Mouse (Mus musculus) layer of hippocampus, adult 8-10 months (tissue): ENCODE measurements around the gene Ubl7. TPM values are rescaled to one million over a fixed set of nuclear protein-coding genes. Genes with fewer than 3 reads are reported as not detected.

Source experiments
- DNase-seq, 2 experiments: peaks; one replicate each; pipeline ENCODE4 v3.0.0; 2022; ENCODE audit warnings: low spot score in 2 of 2
- total RNA-seq, 4 experiments: library from RNA; stranded (reverse); gene quantifications; 2 replicates each; pipeline ENCODE4 v1.2.4; 2022

The Ubl7 gene
- total RNA-seq, 4 experiments from 2014 or later = 94.6 to 102 (median 98.2) TPM

DNA sequence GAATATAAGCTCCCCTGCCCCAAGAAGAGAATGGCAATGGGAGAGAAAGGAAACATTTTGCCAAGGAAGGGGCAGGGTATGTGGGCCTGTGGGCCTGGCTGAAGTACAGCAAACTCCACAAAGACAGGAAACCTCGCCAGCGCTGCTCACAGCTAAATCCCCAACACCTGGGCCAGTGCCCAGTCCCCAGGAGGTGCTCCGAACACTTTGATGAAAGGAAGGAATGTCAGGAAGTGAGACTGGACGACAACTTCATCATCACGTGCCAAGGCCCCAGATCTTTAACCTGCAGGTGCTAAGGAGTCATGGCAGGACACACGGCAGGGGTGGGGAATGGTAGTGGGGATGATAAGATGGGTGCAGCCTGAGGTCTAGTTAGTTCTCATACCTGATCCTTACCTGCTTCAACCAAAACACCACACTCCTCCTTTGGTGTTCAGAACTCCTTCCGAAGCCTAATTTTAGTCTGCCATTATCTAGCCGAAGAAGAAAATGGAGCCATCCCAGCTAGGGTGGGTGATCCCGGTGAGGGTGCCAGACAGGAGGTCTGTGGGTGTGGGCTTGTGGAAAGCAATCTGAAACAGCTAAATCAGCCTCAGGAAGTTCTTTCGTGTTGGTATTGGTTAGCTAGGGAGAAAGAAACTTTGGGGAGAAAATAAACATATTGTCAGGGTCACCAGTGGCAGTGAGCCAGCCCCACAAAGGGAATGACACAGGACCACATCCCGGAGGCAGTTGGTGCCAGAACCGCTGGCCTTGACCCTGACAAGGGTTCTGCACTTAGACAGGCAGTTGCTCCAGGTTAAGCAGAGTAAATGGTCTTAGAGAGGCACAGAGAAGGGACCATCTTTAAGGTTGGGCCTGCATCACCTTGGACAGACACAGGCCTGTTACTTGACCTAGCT lies 54.8 kb downstream of the Ubl7 start:
- DNase-seq = no peak

DNA sequence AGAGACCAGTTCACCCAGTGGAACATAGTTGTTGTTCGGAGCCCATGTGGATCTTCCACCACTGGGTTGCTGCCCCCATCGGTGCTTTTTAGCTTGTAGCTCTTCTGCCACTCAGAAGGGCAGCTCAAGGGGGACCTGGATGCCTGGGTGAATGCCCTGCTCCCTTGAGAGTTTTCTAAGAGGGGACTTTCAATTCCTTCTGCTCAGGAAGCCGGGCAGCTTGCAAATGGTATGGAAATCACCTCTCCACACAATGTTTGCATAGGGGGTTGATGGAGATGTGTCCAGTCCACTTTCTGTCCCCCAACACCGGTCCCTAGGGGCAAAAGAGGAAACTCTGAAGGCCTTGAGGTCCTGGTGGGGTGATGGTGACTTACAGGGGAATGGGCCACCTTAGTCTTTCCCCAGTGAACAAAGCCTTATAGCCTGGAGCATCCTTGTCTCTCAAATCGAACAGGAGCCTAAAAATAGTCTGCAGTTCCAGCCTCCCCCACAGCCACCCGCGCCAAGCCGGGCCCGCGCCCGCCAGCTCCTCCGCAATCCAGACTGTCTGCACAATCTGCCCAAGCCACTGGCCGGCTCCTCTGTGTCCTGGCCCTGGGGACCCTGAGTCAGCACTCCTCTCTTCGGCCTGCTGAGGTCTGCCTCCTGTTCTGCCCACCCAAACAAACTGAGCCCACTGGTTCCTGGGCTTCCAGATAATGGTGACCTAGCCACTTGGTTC lies 56.6 kb downstream of the Ubl7 start:
- DNase-seq = peak; percentile 61 to 66

DNA sequence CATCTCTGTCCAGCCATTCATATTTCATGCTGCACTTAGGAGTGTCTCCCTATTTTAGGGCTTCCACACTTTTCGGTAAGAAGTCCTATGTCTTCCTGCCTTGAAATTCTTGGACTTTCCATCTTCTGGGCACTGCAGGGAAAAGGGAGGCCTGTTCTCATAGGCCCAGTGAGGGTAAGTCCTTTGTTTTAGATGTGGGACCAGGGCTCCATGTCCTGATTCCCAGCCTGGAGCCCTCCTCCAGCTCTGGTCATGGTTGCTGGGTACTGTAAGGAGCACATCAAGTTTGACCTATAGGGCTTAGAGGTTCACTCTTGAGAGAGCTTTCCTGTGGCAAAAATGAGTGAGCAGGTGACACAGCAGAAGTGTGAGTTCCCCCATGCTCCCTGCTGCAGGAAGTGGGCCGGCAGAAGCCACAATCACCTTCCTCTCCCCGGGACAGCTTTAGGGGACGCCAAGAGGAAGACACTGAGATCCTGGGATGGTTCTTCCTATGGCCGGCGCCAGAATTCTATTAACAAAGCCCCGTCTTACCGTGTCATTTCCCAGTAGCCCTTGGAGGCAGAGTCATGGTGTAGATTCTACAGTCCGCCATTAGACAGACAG lies 57.5 kb downstream of the Ubl7 start:
- DNase-seq = no peak

DNA sequence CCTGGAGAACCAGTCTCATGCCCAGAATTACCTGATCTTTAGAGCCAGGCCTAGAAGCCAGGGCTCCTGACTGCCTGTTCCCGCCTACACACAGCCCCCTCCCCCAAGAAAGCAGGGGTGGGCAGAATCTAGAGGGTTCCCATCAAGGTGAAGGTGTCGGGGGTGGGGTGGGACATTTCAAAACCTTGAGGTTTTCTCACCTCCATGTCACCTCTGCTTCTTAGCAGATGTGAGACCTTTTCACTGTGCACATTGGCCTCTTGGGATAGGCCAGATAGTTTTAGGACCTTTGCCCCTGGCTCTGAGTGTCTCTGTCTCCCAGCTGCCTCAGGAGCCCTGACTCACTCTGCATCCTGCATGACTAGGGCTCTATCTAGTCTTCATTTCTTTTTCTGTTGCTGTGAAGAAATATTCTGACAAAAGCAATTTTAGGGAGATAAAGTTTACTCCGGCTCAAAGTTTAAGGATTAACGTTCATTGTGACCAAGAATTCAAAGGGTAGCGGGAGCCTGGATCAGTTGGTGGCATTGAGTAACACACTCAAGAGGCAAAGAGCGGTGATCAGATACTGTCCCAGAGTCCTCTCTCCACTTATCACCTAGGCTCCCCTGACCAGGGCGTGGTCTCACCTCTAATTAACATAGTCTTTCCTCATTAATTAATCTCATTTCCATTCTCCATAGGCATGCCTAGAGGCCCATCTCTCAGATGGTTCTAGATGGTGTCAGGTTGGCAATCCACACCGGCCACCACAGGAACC lies 58.2 kb downstream of the Ubl7 start:
- no peak for DNase-seq

DNA sequence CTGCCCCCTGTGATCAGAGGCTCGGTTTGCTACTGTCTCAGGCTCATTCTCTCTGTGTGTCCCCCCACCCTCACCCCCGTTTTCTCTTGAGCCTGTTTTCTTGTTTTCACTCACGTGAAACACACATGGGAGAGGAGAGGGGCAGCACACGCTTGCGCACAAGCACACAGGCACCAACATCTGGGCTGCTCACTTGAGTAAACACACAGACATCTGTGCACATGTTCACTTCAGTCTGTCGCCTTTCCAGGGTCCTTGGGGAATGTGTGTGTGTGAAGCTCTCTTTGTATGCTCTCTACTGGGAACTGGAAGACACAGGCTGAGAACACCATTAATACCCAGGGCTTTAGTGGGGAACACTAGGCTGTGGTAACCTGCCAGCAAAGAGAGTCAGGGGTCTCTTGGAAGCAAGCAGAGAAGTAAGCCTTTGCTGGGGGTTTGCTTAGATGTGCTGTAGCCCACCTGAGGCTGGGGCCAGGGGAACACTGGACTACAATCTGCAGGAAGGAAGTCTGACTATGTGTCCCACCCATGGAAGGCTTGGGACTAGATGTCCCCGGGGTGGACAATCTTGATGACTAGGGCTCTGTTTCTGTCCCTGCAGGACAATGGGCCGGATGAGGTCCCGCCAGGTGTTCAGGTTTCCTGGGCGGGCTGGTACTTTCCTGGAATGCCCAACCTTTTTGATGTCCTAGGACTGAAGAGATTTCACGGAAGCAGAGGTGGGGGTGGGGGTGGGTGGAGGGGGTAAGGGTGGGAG lies 59.1 kb downstream of the Ubl7 start:
- no peak for DNase-seq

DNA sequence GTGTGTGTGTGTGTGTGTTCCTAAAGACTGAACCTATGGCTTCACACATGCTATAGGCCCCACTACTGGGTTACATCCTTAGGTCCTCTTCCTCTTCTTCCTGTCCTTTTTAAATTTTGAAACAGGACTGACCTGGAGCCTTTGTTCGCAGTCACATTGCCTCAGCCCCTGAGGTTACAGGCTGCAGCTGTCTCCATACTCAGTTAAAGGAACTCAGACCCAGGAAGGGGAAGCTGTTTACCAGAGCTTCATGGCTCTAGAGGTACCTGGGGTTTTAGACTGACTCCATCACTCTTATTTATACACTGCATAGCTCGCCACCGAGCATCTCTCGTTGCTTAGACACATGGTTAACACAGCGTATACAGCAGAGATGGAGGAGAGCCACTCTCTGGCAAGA lies 60.6 kb downstream of the Ubl7 start:
- DNase-seq = no peak

DNA sequence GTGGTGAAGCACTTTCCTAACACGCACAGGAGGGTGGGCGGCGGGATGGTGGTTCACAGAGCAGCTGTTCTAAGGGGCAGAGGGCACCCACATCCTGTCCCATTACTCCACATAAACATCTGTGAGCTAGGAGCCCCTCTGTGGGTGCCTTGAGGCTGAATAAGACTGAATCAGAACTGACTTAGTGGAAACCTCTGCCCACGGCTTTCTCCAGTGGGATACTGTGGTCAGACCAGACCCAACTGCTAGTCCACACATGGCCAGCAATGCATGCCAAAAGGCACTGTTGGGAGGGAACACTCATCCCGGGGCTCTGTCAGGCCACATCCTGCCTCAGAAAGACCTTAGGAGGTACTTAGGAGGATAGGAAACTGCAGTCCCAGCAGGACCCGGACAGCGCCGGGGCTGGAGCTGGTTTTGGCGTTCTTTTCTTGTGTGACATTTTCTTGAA lies 61.4 kb downstream of the Ubl7 start:
- DNase-seq = no peak

DNA sequence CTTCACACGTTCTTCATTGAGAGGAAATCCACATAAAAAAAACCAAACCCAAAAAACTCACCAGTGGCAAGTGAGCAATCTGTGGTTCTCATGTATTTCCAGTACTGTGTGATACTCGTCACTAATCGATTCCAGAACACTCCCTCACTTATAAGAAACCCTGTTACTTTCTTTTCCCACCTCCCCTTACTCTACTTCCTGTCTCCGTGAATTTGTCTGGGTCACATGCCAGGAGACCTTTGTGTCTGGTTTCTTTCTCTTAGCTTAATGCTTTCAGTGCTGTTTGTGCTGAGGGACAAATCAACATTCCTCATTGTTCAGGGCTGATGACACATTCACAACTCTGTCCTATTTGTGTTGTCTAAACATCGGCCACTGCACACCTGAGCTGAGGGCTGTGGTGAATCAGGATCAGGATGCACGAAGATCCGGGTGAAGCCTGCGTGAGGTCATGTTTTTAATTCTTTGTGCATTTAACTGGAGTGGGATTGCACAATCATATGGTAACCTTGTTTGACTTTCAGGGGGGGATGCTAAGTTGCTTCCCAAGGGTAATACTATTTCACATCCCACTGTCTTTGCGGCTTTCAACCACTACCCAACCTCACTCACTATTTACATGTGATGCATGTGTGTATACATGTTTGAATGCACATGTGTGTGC lies 62.1 kb downstream of the Ubl7 start:
- DNase-seq = no peak

DNA sequence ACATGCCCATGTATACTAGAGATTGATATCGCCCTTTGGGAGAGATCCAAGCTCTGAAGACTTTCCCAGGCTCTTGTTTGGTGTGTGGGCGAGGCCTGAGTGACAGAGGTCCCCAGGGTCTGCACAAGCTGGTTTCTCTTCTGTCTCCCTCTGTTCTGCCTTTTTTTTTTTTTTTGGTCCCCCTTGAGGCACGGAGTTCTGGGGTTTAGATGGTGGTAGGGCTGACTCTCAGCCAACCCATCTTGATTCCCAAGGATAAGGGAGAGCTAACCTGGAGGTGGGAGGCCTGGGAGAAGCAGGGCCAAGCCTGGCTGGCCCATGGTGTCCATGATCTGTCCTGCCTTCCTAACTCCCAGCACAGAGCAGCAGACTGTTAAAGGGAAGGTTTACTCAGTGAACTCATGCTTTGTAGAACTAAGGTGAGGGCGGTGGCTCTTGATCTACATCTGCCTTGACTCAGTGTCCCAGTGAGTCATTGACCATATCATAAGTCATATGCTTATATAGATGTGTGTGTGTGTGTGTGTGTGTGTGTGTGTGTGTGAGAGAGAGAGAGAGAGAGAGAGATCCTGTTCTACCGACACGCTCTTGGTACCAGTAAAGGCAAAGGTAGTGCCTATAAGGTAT lies 62.8 kb downstream of the Ubl7 start:
- no peak for DNase-seq

DNA sequence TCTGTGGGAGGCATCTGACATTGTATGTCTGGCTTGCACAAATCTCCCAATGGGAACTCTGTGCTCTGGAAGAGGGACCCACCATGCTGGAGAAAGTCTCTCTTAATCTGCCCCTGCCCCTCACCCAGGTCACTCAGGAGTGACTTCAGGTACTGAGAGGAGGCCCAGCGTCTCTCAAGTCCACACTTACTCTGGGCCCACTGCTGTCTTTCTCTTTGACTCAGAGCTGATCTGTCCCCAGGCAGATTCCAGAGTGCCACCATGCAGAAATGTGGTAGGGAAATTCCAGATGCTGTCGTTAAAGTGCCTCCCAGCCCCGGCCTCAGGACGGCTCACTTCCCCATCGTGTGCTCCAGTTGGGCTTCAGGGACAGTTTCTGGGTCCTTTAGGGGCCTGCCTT lies 63.4 kb downstream of the Ubl7 start:
- no peak for DNase-seq

DNA sequence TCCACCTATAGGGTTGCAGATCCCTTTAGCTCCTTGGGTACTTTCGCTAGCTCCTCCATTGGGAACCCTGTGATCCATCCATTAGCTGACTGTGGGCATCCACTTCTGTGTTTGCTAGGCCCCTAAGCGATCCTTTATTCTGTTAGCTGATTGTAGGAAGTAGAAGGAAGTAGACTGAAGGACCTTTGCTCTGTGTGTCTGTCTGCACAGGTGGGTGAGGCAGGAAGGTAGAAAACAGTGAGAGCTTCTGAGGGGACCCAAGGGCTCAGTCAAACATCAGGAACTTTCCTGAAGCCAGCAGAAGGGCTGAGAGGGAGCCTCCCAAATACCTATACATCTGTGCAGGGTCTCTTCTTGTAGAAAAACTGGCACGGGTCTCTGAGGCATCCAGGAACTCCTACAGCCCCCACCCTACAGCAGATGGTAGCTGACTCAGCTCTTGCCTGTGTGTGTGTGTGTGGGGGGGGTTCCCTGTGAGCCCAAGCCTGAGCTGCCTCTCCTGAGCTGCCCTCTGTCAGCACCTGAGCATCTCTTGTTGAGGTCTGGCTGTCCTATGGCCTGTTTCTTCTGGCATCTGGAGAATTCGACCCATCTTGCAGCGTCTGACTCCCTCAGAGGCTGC lies 64.5 kb downstream of the Ubl7 start:
- DNase-seq = no peak

DNA sequence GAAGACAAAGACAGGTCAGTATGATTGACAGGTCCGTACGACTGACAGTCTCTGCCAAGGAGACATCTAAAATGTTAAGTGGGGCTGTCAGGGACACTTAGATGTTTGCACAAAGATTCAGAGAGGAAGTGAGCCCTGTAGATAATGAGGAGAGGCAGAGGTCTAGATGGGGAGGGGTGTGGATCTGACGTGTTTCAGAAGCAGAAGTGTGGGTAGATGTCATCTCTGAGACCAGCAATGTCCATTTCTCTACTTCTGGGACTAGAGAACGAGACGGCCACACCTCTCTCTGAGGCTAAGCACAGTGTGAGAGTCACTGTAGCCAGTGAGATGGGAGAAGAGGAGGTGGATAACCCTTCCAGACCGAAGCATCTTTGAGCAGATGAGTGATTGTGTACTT lies 67.2 kb downstream of the Ubl7 start:
- DNase-seq = no peak

DNA sequence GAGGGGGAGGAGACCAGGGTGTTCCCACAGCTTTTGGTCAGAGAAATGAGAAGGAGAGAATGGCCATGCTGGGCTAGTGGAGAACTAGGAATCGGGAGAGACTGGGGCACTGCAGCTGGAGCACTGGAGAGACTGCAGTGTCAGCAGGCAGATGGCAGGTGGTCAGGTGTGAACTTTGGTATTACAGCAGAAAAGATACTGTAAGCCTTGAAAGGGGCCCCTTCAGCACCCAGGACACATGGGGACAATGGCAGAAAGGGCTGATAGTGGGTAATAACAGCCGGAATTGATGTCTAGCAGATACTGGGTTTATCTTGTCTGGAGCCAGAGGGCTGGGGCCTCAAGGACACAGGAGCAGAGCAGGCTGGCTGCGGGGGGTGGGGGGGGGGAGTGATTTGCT lies 68.1 kb downstream of the Ubl7 start:
- no peak for DNase-seq

Other genes starting within 250 kb of the Ubl7 start
- not detected for gene Cyp1a2, start 227.3 kb upstream of the Ubl7 start, total RNA-seq
- under 1 TPM in 3 of 4 experiments, not detected in 1; 0.12 to 0.36 (median 0.32) TPM for gene Cyp1a1, start 223.1 kb upstream of the Ubl7 start, total RNA-seq
- 10 to 100 TPM; 14.0 to 23.7 (median 14.6) TPM for gene Edc3, start 202.4 kb upstream of the Ubl7 start, total RNA-seq
- gene Clk3, start 145.1 kb upstream of the Ubl7 start, total RNA-seq = 100 to 1,000 TPM in 1 of 4 experiments, 10 to 100 TPM in 3; 72.0 to 102 (median 84.5) TPM
- 10 to 100 TPM in 1 of 4 experiments, 1 to 10 TPM in 3; 7.5 to 11.5 (median 7.7) TPM for gene Arid3b, start 74.2 kb upstream of the Ubl7 start, total RNA-seq
- gene Sema7a, start 29.1 kb downstream of the Ubl7 start, total RNA-seq = 100 to 1,000 TPM in 1 of 4 experiments, 10 to 100 TPM in 3; 91.0 to 102 (median 94.4) TPM
- gene Cyp11a1, start 95.4 kb downstream of the Ubl7 start, total RNA-seq = 1 to 10 TPM; 2.4 to 4.6 (median 3.1) TPM
- 10 to 100 TPM; 17.0 to 22.6 (median 18.2) TPM for gene Stra6, start 152.8 kb downstream of the Ubl7 start, total RNA-seq
- gene Ccdc33, start 207.8 kb downstream of the Ubl7 start, total RNA-seq = 1 to 10 TPM in 3 of 4 experiments, under 1 TPM in 1; 0.87 to 2.0 (median 1.3) TPM